Mouse (Mus musculus) right cerebral cortex, postnatal 4 days (tissue): Measurements from ENCODE around the gene Hipk1.
A peak's percentile ranks its signal among the peaks of the same experiment; 100 is the strongest.
"Not testable (repeated sequence)": the region's sequence is repeated elsewhere in the genome, so short reads cannot be mapped to it uniquely, and the experiment has no call there.

Source experiments
- DNase-seq: peaks from one replicate; pipeline ENCODE4 v3.0.0-alpha.2; 2022

The Hipk1 gene

GRCm38 (mm10) chr3:103792111-103792406 is 696 bp upstream of the Hipk1 start:
- not testable (repeated sequence) for DNase-seq

DNA sequence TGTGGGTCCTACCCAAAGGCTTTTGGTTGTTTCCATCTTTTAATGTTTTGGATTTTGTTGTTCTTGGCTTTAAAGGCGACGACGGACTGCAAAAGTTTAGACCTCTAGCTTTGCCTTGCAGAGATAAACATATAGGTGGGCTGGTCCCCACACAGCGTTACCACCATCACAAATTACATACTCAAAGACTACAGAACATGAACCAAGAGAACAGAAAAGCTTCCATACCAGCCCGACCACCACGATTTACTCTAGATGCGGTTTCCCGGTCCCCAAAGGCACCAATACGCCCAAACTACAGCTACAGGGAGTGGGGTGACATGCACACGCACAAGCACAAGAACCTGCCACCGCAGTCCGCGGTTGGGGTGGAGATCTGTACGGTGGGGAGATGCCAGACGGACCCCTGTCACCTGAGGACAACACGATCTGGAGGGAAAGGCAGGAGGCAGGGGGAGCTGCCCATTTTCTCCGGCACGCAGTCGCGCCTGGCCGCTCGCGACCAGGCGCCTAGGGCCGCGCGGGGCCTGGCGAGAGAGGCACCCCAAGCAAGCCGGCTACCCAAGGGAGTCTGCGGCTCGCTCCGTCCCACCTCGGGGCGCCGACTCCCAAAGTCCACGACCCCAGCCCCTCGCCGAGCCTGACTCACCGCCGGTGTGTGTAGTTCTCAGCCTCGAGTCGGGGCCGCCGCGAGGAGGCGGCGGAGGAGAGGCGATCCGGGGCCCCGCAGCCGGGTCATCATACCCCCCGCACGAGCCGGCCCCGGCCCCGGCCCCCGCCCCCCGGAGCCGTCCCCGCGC is 817 bp downstream of the Hipk1 start:
- peak; percentile 43 for DNase-seq

DNA sequence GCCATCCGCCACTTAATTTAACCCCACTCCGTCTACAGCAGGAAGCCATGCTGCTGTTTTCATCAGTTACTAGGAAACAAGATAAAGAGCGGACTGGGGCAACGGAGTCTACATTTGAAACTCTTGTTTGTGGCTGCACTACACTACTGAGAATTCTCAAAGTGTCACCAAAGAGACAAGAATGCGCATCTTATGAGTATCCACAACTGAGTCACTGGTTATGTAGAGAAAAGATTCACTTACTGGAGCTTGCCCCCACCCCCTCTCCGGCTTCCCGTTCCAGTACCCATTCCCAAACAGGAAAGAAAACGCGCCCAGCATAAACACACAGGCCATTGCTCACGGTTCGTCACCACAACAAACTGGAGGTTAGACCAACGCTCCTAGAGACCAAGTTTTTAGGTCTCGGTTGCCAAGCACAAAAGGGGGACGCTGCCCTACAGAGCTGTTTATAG is 1.4 kb downstream of the Hipk1 start:
- no peak for DNase-seq

DNA sequence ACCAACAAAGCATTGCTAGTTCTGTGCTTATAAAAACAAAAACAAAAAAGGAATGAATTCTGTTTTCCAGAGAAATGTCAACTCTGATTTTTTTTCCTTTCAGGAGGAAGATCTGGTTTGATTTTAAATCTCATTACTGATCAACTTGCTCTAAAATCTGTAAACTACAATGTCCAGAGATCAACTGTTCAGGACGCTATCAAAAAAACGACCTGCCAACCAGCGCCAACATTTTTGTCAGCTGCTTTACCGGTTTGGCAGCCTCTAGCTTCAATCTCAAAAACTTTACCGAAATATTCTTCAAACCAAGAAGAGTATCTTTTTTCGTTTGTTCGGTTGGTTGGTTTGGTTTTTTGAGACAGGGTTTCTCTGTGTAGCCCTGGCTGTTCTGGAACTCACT is 2.3 kb downstream of the Hipk1 start:
- no peak for DNase-seq

- no peak for DNase-seq
Observed at GRCm38 (mm10) chr3:103787225-103787624, 4.1 kb downstream of the Hipk1 start.

DNA sequence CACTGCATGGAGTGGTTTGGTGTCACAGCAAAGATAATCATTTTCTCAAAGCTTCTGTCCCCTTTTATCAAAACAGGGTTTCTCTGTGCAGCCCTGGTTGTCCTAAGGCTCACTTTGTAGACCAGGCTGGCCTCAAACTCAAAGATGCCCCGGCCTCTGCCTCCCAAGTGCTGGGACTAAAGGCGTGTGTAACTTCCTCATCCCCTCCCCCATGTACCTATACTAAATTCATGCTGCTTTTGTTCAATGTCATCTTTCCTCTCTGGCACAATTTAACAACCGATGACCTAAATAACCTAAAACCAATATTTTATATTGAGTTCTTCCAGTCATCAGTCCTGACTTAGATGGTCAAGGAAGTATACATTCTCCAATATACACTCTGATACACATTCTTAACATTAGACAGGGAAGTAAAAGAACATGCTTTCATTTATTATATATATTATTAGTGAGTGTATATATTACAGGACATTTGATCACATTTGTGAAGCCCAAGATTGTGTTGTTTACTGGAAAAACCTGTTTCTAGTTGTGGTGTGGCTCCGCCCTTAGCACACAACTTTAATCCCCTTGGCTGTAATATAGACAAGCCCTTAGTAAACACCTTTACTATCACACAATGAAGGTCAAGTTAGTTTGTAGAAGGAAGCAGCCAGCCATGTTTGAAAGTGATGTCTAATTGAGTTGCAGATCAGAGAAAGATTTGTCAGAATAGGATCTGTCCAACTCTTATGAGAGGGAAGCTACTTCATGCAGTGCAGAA is 8.3 kb downstream of the Hipk1 start:
- DNase-seq = no peak

GRCm38 (mm10) chr3:103780777-103781176 is 10.6 kb downstream of the Hipk1 start:
- DNase-seq = no peak

- no peak for DNase-seq
Observed at GRCm38 (mm10) chr3:103780271-103780670, 11.1 kb downstream of the Hipk1 start.

DNA sequence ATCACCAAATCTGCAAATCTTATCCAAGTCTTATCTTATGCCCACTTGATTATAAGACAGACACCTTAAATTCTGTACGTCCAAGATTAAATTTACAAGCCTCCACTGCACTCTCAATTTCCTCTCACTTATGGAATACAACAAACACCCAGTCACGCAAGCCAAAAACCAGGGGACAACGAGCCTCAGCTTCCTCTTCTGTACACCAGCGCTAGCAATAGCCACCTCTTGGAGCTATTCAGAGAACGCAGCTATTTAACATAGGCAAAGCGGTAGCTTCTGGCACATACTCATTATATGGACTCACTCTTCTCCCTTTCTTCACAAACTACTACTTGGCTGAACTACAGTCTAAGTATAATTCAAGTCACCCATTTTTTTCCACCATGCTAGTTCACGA is 12.2 kb downstream of the Hipk1 start:
- DNase-seq = no peak

DNA sequence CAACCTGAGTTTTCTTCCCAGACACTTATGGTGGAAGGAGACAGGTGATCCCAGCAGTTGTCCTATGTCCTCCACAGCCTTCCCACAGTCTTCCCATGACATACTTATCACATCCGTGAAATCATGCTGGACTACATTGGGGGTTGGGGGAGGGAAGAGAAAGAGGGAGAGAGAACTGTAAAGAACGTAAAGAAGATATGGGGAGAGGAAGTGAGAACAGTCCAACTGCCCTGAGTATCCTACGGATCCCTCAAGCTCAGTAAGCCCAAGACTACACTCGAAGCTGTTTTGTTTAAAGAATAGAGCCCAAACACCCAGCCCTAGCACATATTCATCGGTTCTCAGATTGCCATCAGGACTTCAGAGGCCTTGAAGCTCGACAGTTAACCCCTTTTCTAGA is 12.7 kb downstream of the Hipk1 start:
- DNase-seq = no peak

DNA sequence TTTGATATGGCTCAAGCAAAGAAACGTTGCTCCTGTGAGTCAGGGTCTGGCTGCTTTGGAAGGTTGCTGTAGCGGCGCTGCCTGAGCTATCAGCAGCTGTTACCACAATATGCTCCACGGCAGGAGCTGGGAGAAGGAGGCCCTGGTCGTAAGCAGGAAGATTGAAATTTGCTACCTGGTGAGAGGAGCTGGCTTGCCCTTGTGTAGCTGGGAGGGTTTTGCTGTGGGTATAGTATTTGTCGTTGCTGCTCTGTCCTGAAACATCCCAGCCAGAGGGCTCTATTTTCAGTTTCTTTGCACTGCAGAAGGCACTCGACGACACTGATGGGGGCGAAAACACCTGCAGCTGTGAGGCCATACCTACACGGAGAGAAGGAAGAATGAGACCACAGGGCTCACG is 13.4 kb downstream of the Hipk1 start:
- DNase-seq = no peak

GRCm38 (mm10) chr3:103774009-103774408 is 17.4 kb downstream of the Hipk1 start:
- no peak for DNase-seq

- no peak for DNase-seq
Observed at GRCm38 (mm10) chr3:103773508-103773907, 17.9 kb downstream of the Hipk1 start.

DNA sequence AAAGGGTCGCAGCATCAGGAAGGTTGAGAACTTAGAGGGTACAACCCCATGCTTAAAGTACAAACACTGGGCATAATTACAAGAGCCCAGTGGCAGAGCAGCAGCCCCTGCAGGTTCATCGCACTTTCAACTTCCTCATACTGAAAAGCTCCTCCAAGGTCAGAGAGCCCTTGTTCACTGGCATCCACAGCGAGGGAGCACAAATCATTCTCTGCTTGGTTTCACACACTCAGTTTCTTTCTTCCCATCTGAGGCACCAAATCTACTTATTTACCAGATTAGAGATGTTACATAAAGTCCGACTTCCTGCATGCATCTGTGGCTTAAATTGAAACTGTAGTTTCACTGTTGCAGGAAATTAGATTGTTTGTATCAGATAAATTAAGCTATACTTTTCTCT is 18.5 kb downstream of the Hipk1 start:
- DNase-seq = no peak

DNA sequence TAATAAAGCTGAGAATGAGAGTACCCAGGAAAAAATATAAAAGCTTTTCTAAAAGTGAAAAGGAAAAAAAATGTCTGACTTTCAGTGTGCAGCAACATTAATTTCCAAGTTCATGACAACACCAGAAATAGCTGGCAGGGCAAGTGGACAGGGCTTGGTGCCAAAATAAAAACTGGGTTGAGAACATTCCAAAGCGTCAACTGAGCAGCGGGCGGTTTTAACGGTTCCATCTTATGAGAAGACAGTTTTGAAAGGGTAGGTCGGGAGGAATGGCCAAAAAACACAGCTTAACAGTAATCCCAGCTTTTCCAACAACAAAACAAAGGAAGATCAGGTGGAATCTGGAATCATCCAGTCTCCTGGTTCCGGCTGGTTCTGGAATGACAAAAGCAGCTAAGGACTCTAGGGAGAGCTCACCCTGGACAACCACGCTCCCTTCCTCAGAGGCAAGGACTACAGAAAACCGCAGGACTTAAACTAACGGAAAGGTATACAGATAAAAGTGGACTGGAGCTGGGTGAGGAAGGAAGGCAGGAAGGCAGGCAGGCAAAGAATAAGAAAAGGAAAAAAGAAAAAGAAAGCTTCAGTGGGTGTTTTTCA is 19.7 kb downstream of the Hipk1 start:
- no peak for DNase-seq

- DNase-seq = no peak
Observed at GRCm38 (mm10) chr3:103766789-103767188, 24.6 kb downstream of the Hipk1 start.

DNA sequence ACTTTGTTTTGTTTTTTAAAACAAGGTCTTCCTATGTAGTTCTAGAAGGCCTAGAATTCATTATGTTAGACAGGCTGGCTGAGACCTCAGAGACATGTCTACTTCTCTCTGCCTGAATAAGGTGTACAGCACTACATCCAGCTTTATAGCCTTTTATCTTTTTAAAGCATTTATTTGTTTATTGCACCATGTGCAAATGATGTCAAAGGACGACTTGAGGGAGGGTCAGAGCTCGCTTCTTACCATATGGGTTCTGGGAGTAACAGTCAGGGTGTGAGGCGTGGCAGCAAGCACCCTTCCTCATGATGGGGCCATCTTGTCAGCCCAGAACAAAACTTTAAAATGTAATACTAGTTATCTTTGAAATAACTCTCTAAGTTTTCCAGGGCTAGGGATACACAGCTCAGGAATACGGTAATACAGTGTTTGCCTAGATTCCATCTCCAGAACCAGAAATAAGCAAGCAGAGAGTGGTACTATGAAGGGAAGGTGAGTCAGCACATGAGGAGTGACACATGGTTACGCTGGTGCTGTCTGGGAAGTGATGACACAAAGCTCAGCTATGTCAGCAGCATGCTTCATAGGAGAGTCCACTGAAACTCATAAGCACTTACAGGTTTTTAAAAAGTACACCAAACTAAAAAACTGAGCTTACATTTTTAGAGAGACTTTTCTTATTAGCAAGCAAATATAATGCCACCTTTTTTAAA is 31.9 kb downstream of the Hipk1 start:
- DNase-seq = no peak

DNA sequence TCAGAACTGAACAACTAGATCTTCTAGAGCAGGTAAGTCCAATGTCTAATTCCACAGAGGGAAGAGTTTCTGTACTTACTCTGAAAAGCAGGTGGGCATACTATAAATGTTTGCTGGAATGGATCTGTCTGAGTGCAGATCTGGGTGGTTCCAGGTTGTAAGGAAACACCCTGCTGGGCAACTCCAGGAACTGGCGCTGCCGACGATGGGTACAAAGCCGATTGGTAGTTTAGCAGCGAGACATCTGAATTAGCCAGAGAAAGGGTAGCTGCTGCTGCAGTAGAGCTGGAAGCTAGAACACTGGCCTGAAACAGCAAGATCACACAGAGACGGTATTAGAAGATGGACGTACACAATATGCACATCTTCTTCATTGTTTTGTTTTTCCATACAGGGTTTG is 32.9 kb downstream of the Hipk1 start:
- no peak for DNase-seq

GRCm38 (mm10) chr3:103756920-103757319 is 34.4 kb downstream of the Hipk1 start:
- DNase-seq = no peak

GRCm38 (mm10) chr3:103755351-103755750 is 36.0 kb downstream of the Hipk1 start:
- no peak for DNase-seq

DNA sequence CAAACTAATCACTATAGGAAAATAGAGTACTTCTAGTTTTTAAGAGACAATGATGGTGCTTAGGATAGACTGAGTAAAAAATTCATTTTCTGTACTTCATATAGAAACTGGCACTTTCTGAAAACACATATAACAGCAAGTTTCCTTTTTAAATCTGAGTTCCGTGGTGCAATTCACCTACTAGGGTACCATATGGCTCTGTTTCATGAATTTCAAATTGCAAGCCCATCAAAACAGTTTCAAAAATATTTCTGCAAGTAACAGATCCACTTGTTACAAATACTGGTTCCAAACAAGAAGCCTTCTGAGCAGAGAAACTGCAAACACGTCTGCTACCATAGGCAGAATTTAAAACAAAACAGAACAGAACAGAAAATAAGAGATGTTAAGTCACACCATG is 39.8 kb downstream of the Hipk1 start:
- DNase-seq = no peak

DNA sequence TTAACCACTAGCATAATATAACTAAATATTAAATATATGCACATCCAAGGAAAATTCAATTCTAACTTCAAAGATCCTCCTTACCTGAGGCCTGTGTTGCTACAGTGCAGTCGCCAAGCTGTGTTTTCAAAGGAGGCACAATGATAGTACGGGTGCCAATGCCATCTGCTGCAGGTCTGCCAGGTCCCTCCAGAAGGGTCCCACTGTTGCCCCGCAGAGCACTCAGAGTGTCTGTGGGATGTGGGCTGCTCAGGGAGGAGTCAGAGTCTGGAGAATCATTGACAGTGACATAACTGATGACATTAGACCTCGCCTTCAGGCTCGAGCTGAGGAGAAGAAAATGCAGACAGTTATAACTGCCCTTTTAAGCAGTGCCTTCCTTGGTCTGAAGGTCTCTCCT is 44.7 kb downstream of the Hipk1 start:
- DNase-seq = no peak

GRCm38 (mm10) chr3:103745001-103745770 is 46.2 kb downstream of the Hipk1 start:
- no peak for DNase-seq
